Comparison of ENCODE assay signal across 17 mouse cellular contexts in genomic region chr5:64578536-64578935, GRCm38 (mm10).
DNase-seq lines count a peak whose midpoint lies in the region; ATAC-seq and TF ChIP-seq lines count a peak whose summit lies in the region.
"Had no signal": no experiment of that assay in that cellular context is flagged by ENCODE, and none has a peak within 500 bp of the region (broad histone marks: within the 10 kb centered on the region; RNA-seq: fewer than 3 reads in every experiment).

No protein-coding gene starts in this region.

- no peaks in the 10 kb centered on the region for H3K27me3 ChIP-seq in heart, embryonic 15.5 days
- H3K27me3 ChIP-seq in kidney, embryonic 16.5 days (ENCODE audit: insufficient read depth, low read length), result no peaks in the 10 kb centered on the region
- H3K27me3 ChIP-seq in MEL (ENCODE audit: control insufficient read depth in 1 of 2, insufficient read depth in 2 of 2, low read length in 2 of 2), result no peaks in the 10 kb centered on the region
- no peaks in the 10 kb centered on the region for H3K27me3 ChIP-seq in limb, embryonic 10.5 days (ENCODE audit: low read depth, poor library complexity, severe bottlenecking)
- H3K27me3 ChIP-seq: midbrain, embryonic 12.5 days had no signal

- H3K4me2 ChIP-seq in heart, embryonic 15.5 days, result no peak overlapping the region
- no peak overlapping the region for H3K4me2 ChIP-seq in kidney, embryonic 16.5 days (replicated peaks; ENCODE audit: low read depth, low read length)
- H3K4me2 ChIP-seq: limb, embryonic 15.5 days; midbrain, embryonic 12.5 days had no signal

- H3K9ac ChIP-seq in heart, embryonic 15.5 days, result no peak overlapping the region
- H3K9ac ChIP-seq in kidney, embryonic 16.5 days (replicated peaks; ENCODE audit: low read length), result no peak overlapping the region
- no peak overlapping the region for H3K9ac ChIP-seq in MEL (ENCODE audit: control insufficient read depth, low read depth, low read length, poor library complexity, severe bottlenecking)
- H3K9ac ChIP-seq: limb, embryonic 15.5 days; midbrain, embryonic 12.5 days had no signal

- TF ChIP-seq RAD21 in MEL (IDR thresholded peaks at IDR 0.05; ENCODE audit: low read depth, low read length), result no peak

- TF ChIP-seq CTCF in MEL (IDR thresholded peaks at IDR 0.05 in 2 of 3, conservative IDR thresholded peaks at IDR 0.05 in 1 of 3; ENCODE audit: control insufficient read depth in 1 of 3, insufficient read depth in 1 of 3, low read depth in 2 of 3, low read length in 3 of 3, poor library complexity in 1 of 3, severe bottlenecking in 1 of 3), result no peak

- no peak overlapping the region for H3K4me3 ChIP-seq in heart, embryonic 15.5 days
- H3K4me3 ChIP-seq in kidney, embryonic 16.5 days (ENCODE audit: low read length), result no peak overlapping the region
- H3K4me3 ChIP-seq in MEL (ENCODE audit: control insufficient read depth in 1 of 2, insufficient read depth in 1 of 2, low read depth in 2 of 2, low read length in 2 of 2), result no peak overlapping the region
- no peak overlapping the region for H3K4me3 ChIP-seq in limb, embryonic 10.5 days
- H3K4me3 ChIP-seq: hindbrain, embryonic 10.5 days; limb, embryonic 15.5 days; midbrain, embryonic 12.5 days; myocyte had no signal

- no peak for TF ChIP-seq POLR2A in MEL (IDR thresholded peaks at IDR 0.05; ENCODE audit: control insufficient read depth in 1 of 2, insufficient read depth in 1 of 2, low read depth in 1 of 2, low read length in 2 of 2, poor library complexity in 1 of 2)

- TF ChIP-seq EP300 in MEL (IDR thresholded peaks at IDR 0.05; ENCODE audit: low read depth in 1 of 2, low read length in 2 of 2), result no peak

- no peaks in the 10 kb centered on the region for H3K9me3 ChIP-seq in heart, embryonic 15.5 days (replicated peaks)
- no peaks in the 10 kb centered on the region for H3K9me3 ChIP-seq in kidney, embryonic 16.5 days (ENCODE audit: low read length)
- H3K9me3 ChIP-seq in MEL (replicated peaks; ENCODE audit: insufficient read depth, low read length), result no peaks in the 10 kb centered on the region
- no peaks in the 10 kb centered on the region for H3K9me3 ChIP-seq in limb, embryonic 10.5 days (replicated peaks)
- H3K9me3 ChIP-seq: limb, embryonic 15.5 days; midbrain, embryonic 12.5 days had no signal

- H3K27ac ChIP-seq in heart, embryonic 15.5 days, result peak overlapping the region; percentile 65; the same call in 1 of the 2 replicates
- peak overlapping the region; percentile 93 for H3K27ac ChIP-seq in kidney, embryonic 16.5 days (ENCODE audit: low read length)
- H3K27ac ChIP-seq in MEL (ENCODE audit: control insufficient read depth, low read depth, low read length), result peak overlapping the region; percentile 48; the same call in 1 of the 2 replicates
- H3K27ac ChIP-seq in limb, embryonic 10.5 days, result peak overlapping the region; percentile 83
- H3K27ac ChIP-seq: limb, embryonic 15.5 days; midbrain, embryonic 12.5 days had no signal

- DNase-seq in heart, postnatal 14 days, result no peak
- DNase-seq in kidney, adult 8-10 months, result no peak
- DNase-seq in MEL (ENCODE audit: low read depth, low spot score) (no peak), MN1 (ENCODE audit: low spot score) (no peak)
- no peak for DNase-seq in limb, embryonic 10.5 days (ENCODE audit: low spot score)
- no peak for DNase-seq in embryo, embryonic 10 days (ENCODE audit: low spot score)
- DNase-seq: cerebellum, postnatal 10 days; gastrocnemius, postnatal 36 days; lung, postnatal 4 days; right cerebral cortex, adult 18-20 months; thymus, postnatal 4 days had no signal

- peaks cover 40% of the 10 kb centered on the region for H3K4me1 ChIP-seq in heart, embryonic 15.5 days (replicated peaks)
- H3K4me1 ChIP-seq in kidney, embryonic 16.5 days (ENCODE audit: insufficient read depth, low read length), result peaks cover 63% of the 10 kb centered on the region
- peaks cover 28 to 39% of the 10 kb centered on the region in 2 experiments for H3K4me1 ChIP-seq in MEL (ENCODE audit: control insufficient read depth in 1 of 2, insufficient read depth in 2 of 2, low read length in 2 of 2)
- peaks cover 58% of the 10 kb centered on the region for H3K4me1 ChIP-seq in limb, embryonic 10.5 days

- WGBS in heart, embryonic 15.5 days, result 73% methylated on average over 6 of the region's 6 CpGs
- 73% methylated on average over 6 of the region's 6 CpGs for WGBS in kidney, embryonic 16.5 days
- WGBS in limb, embryonic 10.5 days, result 83% methylated on average over 6 of the region's 6 CpGs

- no peaks in the 10 kb centered on the region for H3K36me3 ChIP-seq in heart, embryonic 15.5 days
- H3K36me3 ChIP-seq in kidney, embryonic 16.5 days (ENCODE audit: insufficient read depth, low read length), result no peaks in the 10 kb centered on the region
- H3K36me3 ChIP-seq in MEL (ENCODE audit: control insufficient read depth in 1 of 2, insufficient read depth in 2 of 2, low read length in 2 of 2), result peaks cover 0 to 36% of the 10 kb centered on the region in 2 experiments; a peak in 2 of 4 replicates
- no peaks in the 10 kb centered on the region for H3K36me3 ChIP-seq in limb, embryonic 10.5 days
- H3K36me3 ChIP-seq: hindbrain, embryonic 10.5 days; limb, embryonic 15.5 days; midbrain, embryonic 12.5 days had no signal

- H3K79me2 ChIP-seq in MEL (ENCODE audit: control insufficient read depth, insufficient read depth, low read length, poor library complexity), result no peaks in the 10 kb centered on the region

- no peak for ATAC-seq in heart, embryonic 15.5 days (replicated peaks; ENCODE audit: insufficient number of reproducible peaks, insufficient read depth, low FRiP score, low read depth)
- ATAC-seq in kidney, embryonic 16.5 days (ENCODE audit: low FRiP score, low TSS enrichment), result no peak

- intact Hi-C loops in heart, postnatal 14 days (cut with DNase I), result loop anchor here (2.0 to 5.0 kb wide), 3 partner anchors 71 to 291 kb away; no protein-coding TSS in a partner anchor

TF ChIP-seq in MEL, 35 proteins besides CTCF, POLR2A, EP300 and RAD21:
- no peak for TF ChIP-seq UBTF (IDR thresholded peaks at IDR 0.05; ENCODE audit: borderline replicate concordance, insufficient read depth, low read depth, low read length)
- no peak for TF ChIP-seq JUND (IDR thresholded peaks at IDR 0.05; ENCODE audit: low read depth, low read length)
- TF ChIP-seq MYC (IDR thresholded peaks at IDR 0.05; ENCODE audit: low read depth, low read length), result no peak
- TF ChIP-seq ELF1 (IDR thresholded peaks at IDR 0.05; ENCODE audit: low read depth, low read length), result no peak
- no peak for TF ChIP-seq MXI1 (IDR thresholded peaks at IDR 0.05; ENCODE audit: low read depth, low read length)
- no peak for TF ChIP-seq TBP (IDR thresholded peaks at IDR 0.05; ENCODE audit: low read depth, low read length)
- TF ChIP-seq SMC3 (IDR thresholded peaks at IDR 0.05; ENCODE audit: low read depth, low read length), result no peak
- no peak for TF ChIP-seq MAX (IDR thresholded peaks at IDR 0.05; ENCODE audit: low read length)
- no peak for TF ChIP-seq ETS1 (IDR thresholded peaks at IDR 0.05; ENCODE audit: low read depth, low read length)
- no peak for TF ChIP-seq MYB (IDR thresholded peaks at IDR 0.05; ENCODE audit: low read depth, low read length)
- no peak for TF ChIP-seq TAL1 (IDR thresholded peaks at IDR 0.05; ENCODE audit: low read length)
- TF ChIP-seq MEF2A (IDR thresholded peaks at IDR 0.05; ENCODE audit: extremely low read depth, insufficient replicate concordance, low read depth, low read length, poor library complexity, severe bottlenecking), result no peak
- TF ChIP-seq ZC3H11A (IDR thresholded peaks at IDR 0.05; ENCODE audit: low read depth, low read length), result no peak
